Mouse (Mus musculus): ENCODE data around the gene Dnajb4. TPM values are rescaled to one million over a fixed set of nuclear protein-coding genes. Genes with fewer than 3 reads are reported as not detected.
"Not testable (repeated sequence)": the region's sequence is repeated elsewhere in the genome, so short reads cannot be mapped to it uniquely, and the experiment has no call there.

Dnajb4 gene
- total RNA-seq (2021) = 10 to 100 TPM; 45.4 to 48.2 TPM
- long read RNA-seq, experiment 1, full-length matches to known transcripts = 26 of 30 reads
- long read RNA-seq, experiment 1, partial matches to known transcripts = 2 of 30 reads
- long read RNA-seq, experiment 1, other reads (novel, unspliced or antisense) = 2 of 30 reads
- long read RNA-seq, experiment 2, full-length matches to known transcripts = 31 of 37 reads
- long read RNA-seq, experiment 2, partial matches to known transcripts = 2 of 37 reads
- long read RNA-seq, experiment 2, other reads (novel, unspliced or antisense) = 4 of 37 reads

- DNase-seq = peak; percentile 100
- intact Hi-C loops (cut with DNase I; ENCODE audit: low total_unique reads) = no loop called here
These were observed at the start of gene Dnajb4, which contains the start of gene Fubp1 for GRCm38 (mm10) chr3:152209967-152210634. TSS of gene Dnajb4 (minus strand) at chr3:152210302. TSS of gene Fubp1 (plus strand) at chr3:152210422.

GRCm38 (mm10) chr3:152259409-152259808 is 49.3 kb upstream of the Dnajb4 start:
- intact Hi-C loops (cut with DNase I; ENCODE audit: low total_unique reads) = not testable (repeated sequence)
- peak; percentile 68 for DNase-seq

- intact Hi-C loops (cut with DNase I; ENCODE audit: low total_unique reads) = no loop called here
- no peak for DNase-seq
These were observed 47.4 kb upstream of the Dnajb4 start for GRCm38 (mm10) chr3:152257528-152257927.

GRCm38 (mm10) chr3:152250487-152250886 is 40.4 kb upstream of the Dnajb4 start:
- no peak for DNase-seq

GRCm38 (mm10) chr3:152247708-152248107 is 37.6 kb upstream of the Dnajb4 start:
- no peak for DNase-seq
- intact Hi-C loops (cut with DNase I; ENCODE audit: low total_unique reads) = no loop called here

More at GRCm38 (mm10) chr3:152250487-152250886, 40.4 kb upstream of the Dnajb4 start:
- intact Hi-C loops (cut with DNase I; ENCODE audit: low total_unique reads) = no loop called here

GRCm38 (mm10) chr3:152245273-152245910 is 35.3 kb upstream of the Dnajb4 start:
- intact Hi-C loops (cut with DNase I; ENCODE audit: low total_unique reads) = no loop called here
- DNase-seq = no peak

- DNase-seq = no peak
- intact Hi-C loops (cut with DNase I; ENCODE audit: low total_unique reads) = no loop called here
These were observed 33.2 kb upstream of the Dnajb4 start for GRCm38 (mm10) chr3:152243304-152243703.

- no peak for DNase-seq
- intact Hi-C loops (cut with DNase I; ENCODE audit: low total_unique reads) = no loop called here
These were observed 31.0 kb upstream of the Dnajb4 start for GRCm38 (mm10) chr3:152241098-152241497.

GRCm38 (mm10) chr3:152239592-152239991 is 29.5 kb upstream of the Dnajb4 start:
- intact Hi-C loops (cut with DNase I; ENCODE audit: low total_unique reads) = no loop called here
- DNase-seq = no peak

- DNase-seq = no peak
These were observed 28.7 kb upstream of the Dnajb4 start for GRCm38 (mm10) chr3:152238836-152239235.

GRCm38 (mm10) chr3:152235805-152236204 is 25.7 kb upstream of the Dnajb4 start:
- no peak for DNase-seq
- intact Hi-C loops (cut with DNase I; ENCODE audit: low total_unique reads) = no loop called here

More at GRCm38 (mm10) chr3:152238836-152239235, 28.7 kb upstream of the Dnajb4 start:
- intact Hi-C loops (cut with DNase I; ENCODE audit: low total_unique reads) = no loop called here

GRCm38 (mm10) chr3:152235238-152235637 is 25.1 kb upstream of the Dnajb4 start:
- DNase-seq = no peak
- intact Hi-C loops (cut with DNase I; ENCODE audit: low total_unique reads) = no loop called here

- intact Hi-C loops (cut with DNase I; ENCODE audit: low total_unique reads) = no loop called here
- no peak for DNase-seq
These were observed 21.4 kb upstream of the Dnajb4 start for GRCm38 (mm10) chr3:152231333-152232100.

- DNase-seq = no peak
- intact Hi-C loops (cut with DNase I; ENCODE audit: low total_unique reads) = no loop called here
These were observed 19.2 kb upstream of the Dnajb4 start for GRCm38 (mm10) chr3:152229271-152229670.

GRCm38 (mm10) chr3:152228843-152229242 is 18.7 kb upstream of the Dnajb4 start:
- intact Hi-C loops (cut with DNase I; ENCODE audit: low total_unique reads) = no loop called here
- no peak for DNase-seq

- intact Hi-C loops (cut with DNase I; ENCODE audit: low total_unique reads) = no loop called here
- DNase-seq = no peak
These were observed 15.8 kb upstream of the Dnajb4 start for GRCm38 (mm10) chr3:152225906-152226305.

- intact Hi-C loops (cut with DNase I; ENCODE audit: low total_unique reads) = no loop called here
- DNase-seq = no peak
These were observed 14.8 kb upstream of the Dnajb4 start for GRCm38 (mm10) chr3:152224918-152225317.

- no peak for DNase-seq
- intact Hi-C loops (cut with DNase I; ENCODE audit: low total_unique reads) = no loop called here
These were observed 3.3 kb upstream of the Dnajb4 start for GRCm38 (mm10) chr3:152213416-152213815.

- intact Hi-C loops (cut with DNase I; ENCODE audit: low total_unique reads) = no loop called here
These were observed 1.7 kb upstream of the Dnajb4 start for GRCm38 (mm10) chr3:152211731-152212279.

More at GRCm38 (mm10) chr3:152211731-152212279, 1.7 kb upstream of the Dnajb4 start:
- DNase-seq = no peak

All from gastrocnemius, postnatal 14 days (tissue).